Mouse (Mus musculus): ENCODE data around the gene Zbtb9.
"Not testable (repeated sequence)": the region's sequence is repeated elsewhere in the genome, so short reads cannot be mapped to it uniquely, and the experiment has no call there.

DNA sequence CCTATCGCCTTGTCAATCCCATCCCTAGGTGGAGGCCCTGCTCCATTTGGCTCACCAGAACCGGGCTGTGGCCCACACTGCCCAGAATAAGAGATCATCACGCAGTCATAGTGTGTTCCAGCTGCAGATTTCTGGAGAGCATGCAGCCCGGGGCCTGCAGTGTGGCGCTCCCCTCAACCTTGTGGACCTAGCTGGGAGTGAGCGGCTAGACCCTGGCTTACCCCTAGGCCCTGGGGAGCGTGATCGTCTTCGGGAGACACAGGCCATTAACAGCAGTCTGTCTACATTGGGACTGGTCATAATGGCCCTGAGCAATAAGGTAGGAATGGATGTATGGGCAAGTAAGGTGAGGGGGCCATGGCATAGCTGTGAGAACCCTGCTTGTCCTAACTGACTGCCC is 47.6 kb upstream of the Zbtb9 start:
- not testable (repeated sequence) for TF ChIP-seq TAL1, GATA1 (IDR thresholded peaks at IDR 0.05; ENCODE audit: low read length)

All from erythroblast, embryonic 14.5 days (primary cell).